ENCODE assay signal across 10 mouse cellular contexts in genomic region chr1:128560452-128561324, GRCm38 (mm10). TPM values are rescaled to one million over a fixed set of nuclear protein-coding genes. Genes with fewer than 3 reads are reported as not detected.
DNase-seq lines count a peak whose midpoint lies in the region; ATAC-seq and TF ChIP-seq lines count a peak whose summit lies in the region.
"Had no signal": no experiment of that assay in that cellular context is flagged by ENCODE, and none has a peak within 500 bp of the region (broad histone marks: within the 10 kb centered on the region; RNA-seq: fewer than 3 reads in every experiment).

No protein-coding gene starts in this region.

- no peaks in the 10 kb centered on the region for H3K36me3 ChIP-seq in heart, postnatal 0 days (replicated peaks; ENCODE audit: control insufficient read depth, insufficient read depth, low read length)
- H3K36me3 ChIP-seq: neural tube, embryonic 12.5 days had no signal

- no peak overlapping the region for H3K27ac ChIP-seq in heart, postnatal 0 days (ENCODE audit: low read depth)
- H3K27ac ChIP-seq: macrophage; neural tube, embryonic 12.5 days had no signal

- TF ChIP-seq CTCF in heart, postnatal 0 days (IDR thresholded peaks at IDR 0.05; ENCODE audit: low read depth) = no peak

- H3K4me1 ChIP-seq in heart, postnatal 0 days (ENCODE audit: control insufficient read depth, insufficient read depth) = peaks cover 14% of the 10 kb centered on the region
- H3K4me1 ChIP-seq: neural tube, embryonic 12.5 days had no signal

- no peak for ATAC-seq in heart, postnatal 0 days (ENCODE audit: insufficient read depth, low read depth)

- no peak for TF ChIP-seq EP300 in heart, postnatal 0 days (IDR thresholded peaks at IDR 0.05; ENCODE audit: low read depth)

- peak overlapping the region; percentile 22; the same call in 1 of the 2 replicates for H3K4me2 ChIP-seq in heart, postnatal 0 days (ENCODE audit: low read depth, low read length)
- H3K4me2 ChIP-seq: neural tube, embryonic 12.5 days had no signal

- 29% methylated on average over 14 of the region's 14 CpGs for WGBS in heart, postnatal 0 days

- H3K4me3 ChIP-seq in heart, postnatal 0 days (ENCODE audit: low read depth, low read length) = no peak overlapping the region
- H3K4me3 ChIP-seq: neural tube, embryonic 12.5 days had no signal

- no peak for DNase-seq in heart, postnatal 0 days (ENCODE audit: low spot score)
- no peak for DNase-seq in heart, postnatal 4 days
- DNase-seq in c-Kit-positive CD71-positive TER-119-positive erythroid progenitor cells, embryonic 14.5 days (ENCODE audit: low spot score) = peak; percentile 7
- peak; percentile 80 for DNase-seq in liver
- peak; percentile 45 to 49 for DNase-seq in spleen, postnatal 14 days (ENCODE audit: low spot score in 2 of 2)
- DNase-seq in thymus, postnatal 4 days = no peak
- DNase-seq in right cerebral cortex, postnatal 4 days = no peak
- DNase-seq: embryo, embryonic 11 days had no signal

- no peak overlapping the region for H3K9ac ChIP-seq in heart, postnatal 0 days (replicated peaks; ENCODE audit: low read depth, low read length)
- H3K9ac ChIP-seq: neural tube, embryonic 12.5 days had no signal

- H3K27me3 ChIP-seq in heart, postnatal 0 days (ENCODE audit: control insufficient read depth, insufficient read depth, low read length) = no peaks in the 10 kb centered on the region
- H3K27me3 ChIP-seq: neural tube, embryonic 12.5 days had no signal

- no peaks in the 10 kb centered on the region for H3K9me3 ChIP-seq in heart, postnatal 0 days (replicated peaks; ENCODE audit: control insufficient read depth, low read length)
- H3K9me3 ChIP-seq: neural tube, embryonic 12.5 days had no signal

RNA-seq across cellular contexts. Expression of gene Cxcr4, which starts 31.4 kb away (rescaled TPM):
- 12.8 and 15.7 TPM in 2 replicates for total RNA-seq in heart, postnatal 0 days (2014; rRNA removed; ENCODE audit: low replicate concordance)
- polyA plus RNA-seq in heart, postnatal 0 days (2015; fragmentation: Nextera tagmentation; extraction: Ambion mirVana) = 0.99 and 1.0 TPM in 2 replicates
- total RNA-seq in heart, postnatal 4 days (2021) = 10 to 100 TPM in 1 of 2 experiments, 1 to 10 TPM in 1; 8.3 to 10.8 TPM

Comparison
In these comparisons a context has a peak if more than half of its experiments do, and no peak if none do; other contexts are left out.
1. DNase-seq: peak in c-Kit-positive CD71-positive TER-119-positive erythroid progenitor cells, embryonic 14.5 days (single experiment), liver (single experiment) and spleen, postnatal 14 days (2 of 2); none in heart, postnatal 0 days (single experiment), heart, postnatal 4 days (single experiment), thymus, postnatal 4 days (single experiment) and right cerebral cortex, postnatal 4 days (single experiment).